Mouse (Mus musculus) CH12.LX (cell line): ENCODE measurements at regions not wholly inside any gene's neighbourhood (a gene's known extent, or its start where the extent isn't known, plus 50 kb on each side); places are given as distances from the start of the nearest gene placed in this dataset.

ENCODE experiments used
- DNase-seq: peaks from one replicate; pipeline ENCODE4 v3.0.0-alpha.2; 2013; ENCODE audit errors: extremely low read depth
- H3K27ac ChIP-seq: 2 replicates; pipeline ENCODE4 v1.5.1; 2012; ENCODE audit warnings: low read depth, mild to moderate bottlenecking, control low read depth, moderate library complexity; ENCODE audit not compliant: insufficient read depth
- H3K27me3 ChIP-seq: replicated peaks from 2 replicates; pipeline ENCODE3; 2012; ENCODE audit warnings: inconsistent platforms
- H3K36me3 ChIP-seq, 2 experiments: replicated peaks in 1 of 2; 2 replicates each; pipeline versions ENCODE3 to v1.6.1; 2012; ENCODE audit warnings: inconsistent platforms in 1 of 2, low read length in 1 of 2, mild to moderate bottlenecking in 1 of 2, mixed read lengths in 1 of 2, moderate library complexity in 1 of 2; ENCODE audit not compliant: control insufficient read depth in 1 of 2, insufficient read depth in 1 of 2
- H3K4me1 ChIP-seq, 2 experiments: 2 replicates each; pipeline ENCODE4 v1.6.1; 2012; ENCODE audit warnings: inconsistent platforms in 1 of 2, moderate library complexity in 1 of 2; ENCODE audit not compliant: insufficient read depth in 2 of 2, control insufficient read depth in 1 of 2
- H3K4me2 ChIP-seq: 2 replicates; pipeline ENCODE4 v1.6.1; 2012; ENCODE audit warnings: low read depth, mild to moderate bottlenecking, control low read depth; ENCODE audit not compliant: poor library complexity, insufficient read depth, severe bottlenecking
- H3K4me3 ChIP-seq, 3 experiments: fragments of 150-350 bp in 1 of 3; sonication (generic) in 1 of 3; replicated peaks in 1 of 3; 2 replicates each; pipeline versions ENCODE3 to v1.5.1; 2011 to 2012; ENCODE audit warnings: low read depth in 2 of 3, low read length in 2 of 3, mild to moderate bottlenecking in 2 of 3, moderate library complexity in 2 of 3, control low read depth in 1 of 3, improper control_type of control experiment in 1 of 3, inconsistent platforms in 1 of 3, mixed read lengths in 1 of 3; ENCODE audit not compliant: poor library complexity in 1 of 3
- H3K79me2 ChIP-seq: replicated peaks from 2 replicates; pipeline ENCODE4 v1.6.1; 2012; ENCODE audit warnings: mild to moderate bottlenecking, moderate library complexity; ENCODE audit not compliant: control insufficient read depth, poor library complexity, insufficient read depth, severe bottlenecking; ENCODE audit errors: extremely low read depth
- H3K9ac ChIP-seq: 2 replicates; pipeline ENCODE4 v1.6.1; 2012; ENCODE audit warnings: low read depth, mild to moderate bottlenecking, control low read depth, moderate library complexity; ENCODE audit not compliant: insufficient read depth
- H3K9me3 ChIP-seq: replicated peaks from 2 replicates; pipeline ENCODE3; 2012; ENCODE audit warnings: low read length, inconsistent platforms, mixed read lengths
- CHD1 ChIP-seq: IDR thresholded peaks from 2 replicates; pipeline ENCODE4 v1.6.1; 2012; ENCODE audit warnings: low read depth, low read length, improper control_type of control experiment, inconsistent platforms
- CTCF ChIP-seq, 2 experiments: IDR thresholded peaks in 1 of 2; conservative IDR thresholded peaks in 1 of 2; 2 replicates each; pipeline ENCODE4 v1.5.1; 2011 to 2012; ENCODE audit warnings: low read depth in 2 of 2, low read length in 2 of 2, improper control_type of control experiment in 1 of 2, inconsistent platforms in 1 of 2, mild to moderate bottlenecking in 1 of 2, moderate library complexity in 1 of 2
- E2F4 ChIP-seq: IDR thresholded peaks from 2 replicates; pipeline ENCODE4 v1.6.1; 2011; ENCODE audit warnings: low read depth, low read length, improper control_type of control experiment; ENCODE audit not compliant: insufficient replicate concordance
- GABPA ChIP-seq: IDR thresholded peaks from 2 replicates; pipeline ENCODE4 v1.6.1; 2012; ENCODE audit warnings: low read depth, low read length, improper control_type of control experiment, inconsistent platforms; ENCODE audit not compliant: insufficient replicate concordance
- HCFC1 ChIP-seq: IDR thresholded peaks from 2 replicates; pipeline ENCODE4 v1.6.1; 2012; ENCODE audit warnings: low read depth, mild to moderate bottlenecking, inconsistent platforms, low read length, improper control_type of control experiment
- IRF4 ChIP-seq: IDR thresholded peaks from 2 replicates; pipeline ENCODE4 v1.6.1; 2014; ENCODE audit warnings: low read depth, mild to moderate bottlenecking, inconsistent platforms, low read length, improper control_type of control experiment
- KAT2A ChIP-seq: IDR thresholded peaks from 2 replicates; pipeline ENCODE4 v1.6.1; 2012; ENCODE audit warnings: low read length, improper control_type of control experiment, inconsistent platforms; ENCODE audit not compliant: insufficient replicate concordance
- MAZ ChIP-seq: IDR thresholded peaks from 2 replicates; pipeline ENCODE4 v1.6.1; 2012; ENCODE audit warnings: low read depth, mild to moderate bottlenecking, inconsistent platforms, low read length, improper control_type of control experiment, moderate library complexity
- MYC ChIP-seq: IDR thresholded peaks from 2 replicates; pipeline ENCODE4 v1.6.1; 2011; ENCODE audit warnings: low read depth, mild to moderate bottlenecking, improper control_type of control experiment, low read length
- NELFE ChIP-seq: IDR thresholded peaks from 2 replicates; pipeline ENCODE4 v1.6.1; 2011; ENCODE audit warnings: low read depth, low read length, improper control_type of control experiment
- NRF1 ChIP-seq: IDR thresholded peaks from 2 replicates; pipeline ENCODE4 v1.6.1; 2014; ENCODE audit warnings: low read depth, mild to moderate bottlenecking, inconsistent platforms, low read length, improper control_type of control experiment, moderate library complexity
- PAX5 ChIP-seq: IDR thresholded peaks from 2 replicates; pipeline ENCODE4 v1.6.1; 2012; ENCODE audit warnings: low read length, inconsistent platforms, mixed read lengths
- POLR2AphosphoS2 ChIP-seq: IDR thresholded peaks from 2 replicates; pipeline ENCODE4 v1.6.1; 2011; ENCODE audit warnings: low read depth, low read length, improper control_type of control experiment
- SIN3A ChIP-seq: IDR thresholded peaks from 2 replicates; pipeline ENCODE4 v1.6.1; 2012; ENCODE audit warnings: low read length, improper control_type of control experiment, inconsistent platforms
- SMC3 ChIP-seq: IDR thresholded peaks from 2 replicates; pipeline ENCODE4 v1.6.1; 2011; ENCODE audit warnings: low read depth, low read length, improper control_type of control experiment
- TCF12 ChIP-seq: IDR thresholded peaks from 2 replicates; pipeline ENCODE4 v1.6.1; 2014; ENCODE audit warnings: low read depth, mild to moderate bottlenecking, inconsistent platforms, low read length, improper control_type of control experiment
- UBTF ChIP-seq: IDR thresholded peaks from 2 replicates; pipeline ENCODE4 v1.6.1; 2012; ENCODE audit warnings: low read depth, mild to moderate bottlenecking, inconsistent platforms, low read length, improper control_type of control experiment, moderate library complexity
- USF1 ChIP-seq: IDR thresholded peaks from 2 replicates; pipeline ENCODE4 v1.6.1; 2014; ENCODE audit warnings: low read depth, mild to moderate bottlenecking, inconsistent platforms, low read length, improper control_type of control experiment
- USF2 ChIP-seq: conservative IDR thresholded peaks from 2 replicates; pipeline ENCODE4 v1.6.1; 2011; ENCODE audit warnings: low read depth, low read length, improper control_type of control experiment
- ZC3H11A ChIP-seq: IDR thresholded peaks from 2 replicates; pipeline ENCODE4 v1.6.1; 2012; ENCODE audit warnings: low read depth, mild to moderate bottlenecking, inconsistent platforms, low read length, improper control_type of control experiment
- ZKSCAN1 ChIP-seq: IDR thresholded peaks from 2 replicates; pipeline ENCODE4 v1.6.1; 2012; ENCODE audit warnings: low read depth, inconsistent platforms, low read length, improper control_type of control experiment, borderline replicate concordance
- dilution Hi-C: fragments of 300-500 bp; cut with MboI; formaldehyde crosslinking; loops from 2 replicates; pipeline ENCODE4 v1.14.3; 2020; ENCODE audit warnings: low sequenced_read_pairs; ENCODE audit not compliant: extremely low pct_unique_long_range_greater_than_20kb, extremely low pct_ligation_motif_present
- in situ Hi-C: fragments of 300-500 bp; cut with MboI; formaldehyde crosslinking; loops from 3 replicates; pipeline ENCODE4 v1.14.3; 2019; ENCODE audit warnings: low sequenced_read_pairs, low pct_ligation_motif_present, low pct_unique_long_range_greater_than_20kb, mixed read lengths

DNA sequence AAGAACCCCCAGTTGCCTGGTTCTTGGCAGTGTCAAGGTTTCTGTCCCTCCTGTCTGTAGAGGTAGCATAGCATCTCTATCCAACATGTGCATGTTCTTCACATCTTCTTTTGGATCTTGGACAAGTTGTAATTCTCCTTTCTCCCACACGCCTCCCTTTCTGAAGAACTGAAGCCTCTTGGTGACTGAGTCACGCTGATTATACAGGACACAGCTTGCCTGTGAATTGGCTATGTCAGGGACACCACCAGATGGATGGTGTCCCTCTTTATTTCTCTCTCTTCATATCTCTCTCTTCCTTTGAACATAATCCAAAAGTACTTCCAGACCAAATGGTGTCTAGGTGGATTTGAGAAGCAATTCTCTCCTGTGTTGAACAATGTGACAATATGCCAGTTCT is 105.9 kb upstream of the Arhgap24 start:
- H3K27ac ChIP-seq = no peak overlapping the region
- no peak overlapping the region for H3K9ac ChIP-seq
- in situ Hi-C loops = no loop called here
- no peaks in the 10 kb centered on the region for H3K79me2 ChIP-seq
- H3K9me3 ChIP-seq = no peaks in the 10 kb centered on the region
- no peaks in the 10 kb centered on the region for H3K36me3 ChIP-seq
- DNase-seq = no peak
- no peak overlapping the region for H3K4me3 ChIP-seq
- no peak overlapping the region for H3K4me2 ChIP-seq
- no peak for TF ChIP-seq SMC3
- no peak for TF ChIP-seq USF1
- TF ChIP-seq CTCF (conservative IDR thresholded peaks at IDR 0.05 in 1 of 2, IDR thresholded peaks at IDR 0.05 in 1 of 2; ENCODE audit: low read depth in 2 of 2, low read length in 2 of 2) = no peak
- no peak for TF ChIP-seq TCF12
- TF ChIP-seq CHD1 = no peak
- no peak for TF ChIP-seq MYC
- no peak for TF ChIP-seq PAX5
- no peak for TF ChIP-seq ZC3H11A
- no peak for TF ChIP-seq NRF1
- no peak for TF ChIP-seq POLR2AphosphoS2
- TF ChIP-seq UBTF = no peak
- no peak for TF ChIP-seq GABPA
- TF ChIP-seq ZKSCAN1 = no peak
- no peak for TF ChIP-seq IRF4
- TF ChIP-seq SIN3A = no peak
- peaks cover 0 to 5% of the 10 kb centered on the region in 2 experiments; a peak in 2 of 4 replicates for H3K4me1 ChIP-seq
- dilution Hi-C loops = no loop called here
- H3K27me3 ChIP-seq = no peaks in the 10 kb centered on the region

DNA sequence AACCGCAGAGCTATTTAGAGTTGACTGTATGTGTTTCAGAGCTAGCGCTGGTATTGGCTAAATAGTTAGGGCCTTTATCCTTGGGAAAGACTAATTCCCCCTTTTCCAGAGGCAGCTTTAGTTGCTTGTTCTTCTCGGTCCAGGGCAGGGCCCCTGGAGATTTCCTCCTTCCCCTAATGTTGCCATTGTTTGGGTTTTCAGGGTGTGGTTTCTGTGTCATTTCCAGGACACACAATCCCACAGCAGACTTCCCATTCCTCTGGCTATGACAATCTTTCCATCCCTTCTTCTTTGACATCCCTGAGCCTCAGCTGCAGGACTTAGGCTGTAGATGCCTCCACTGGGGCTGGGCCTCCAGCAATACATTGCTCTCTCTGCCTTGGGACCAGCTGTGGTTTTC is 87.2 kb upstream of the Arhgap24 start:
- Histone ChIP-seq H3K4me1 (peaks cover 0 to 3% of the 10 kb centered on the region in 2 experiments; a peak in 2 of 4 replicates), H3K4me3 (no peak overlapping the region), H3K4me2 (no peak overlapping the region), H3K36me3 (no peaks in the 10 kb centered on the region), H3K79me2 (no peaks in the 10 kb centered on the region), H3K27ac (no peak overlapping the region), H3K9ac (no peak overlapping the region), H3K27me3 (no peaks in the 10 kb centered on the region), H3K9me3 (no peaks in the 10 kb centered on the region)
- dilution Hi-C loops = no loop called here
- in situ Hi-C loops = no loop called here
- DNase-seq = no peak
- TF ChIP-seq USF2 (no peak), KAT2A (no peak), ZC3H11A (no peak), IRF4 (no peak), HCFC1 (no peak), GABPA (no peak), NELFE (no peak), MAZ (no peak), E2F4 (no peak), PAX5 (no peak)
